Mouse (Mus musculus) left cerebral cortex, postnatal 10 days (tissue): ENCODE data around the gene Ankrd7. TPM values are rescaled to one million over a fixed set of nuclear protein-coding genes. Genes with fewer than 3 reads are reported as not detected.
"Not testable (repeated sequence)": the region's sequence is repeated elsewhere in the genome, so short reads cannot be mapped to it uniquely, and the experiment has no call there.

Experiments used
- DNase-seq, 2 experiments: peaks; one replicate each; pipeline ENCODE4 v3.0.0; 2021 to 2022; ENCODE audit warnings: low spot score in 2 of 2, mixed read lengths in 1 of 2; ENCODE audit errors: extremely low spot score in 1 of 2
- intact Hi-C: fragments of 180-260 bp; cut with DNase I; formaldehyde crosslinking; loops from one replicate; pipeline ENCODE4 v1.15.1; 2025
- total RNA-seq, 2 experiments: library from RNA; stranded (reverse); gene quantifications; 2 replicates each; pipeline ENCODE4 v1.2.3; 2021

Ankrd7 gene
- total RNA-seq: under 1 TPM in 1 of 2 experiments, not detected in 1; 0.39 TPM

GRCm38 (mm10) chr6:18866018-18866417, at the start of gene Ankrd7:
Ankrd7 (plus strand) TSS chr6:18866318.
- intact Hi-C loops: no loop called here
- no peak for DNase-seq

GRCm38 (mm10) chr6:18819343-18819742, 46.8 kb upstream of the Ankrd7 start:
- peak; percentile 42 to 62 for DNase-seq
- intact Hi-C loops: loop anchor here (5.0 kb wide), 2 partner anchors 307 to 422 kb away; partner anchors contain the start of gene Cttnbp2

- DNase-seq: no peak
- intact Hi-C loops: loop anchor here (10.0 kb wide), 1 partner anchor 735 kb away; no protein-coding TSS in a partner anchor
Measured at GRCm38 (mm10) chr6:18820246-18820645, 45.9 kb upstream of the Ankrd7 start.

- DNase-seq: no peak
- intact Hi-C loops: loop anchor here (10.0 kb wide), 1 partner anchor 738 kb away; no protein-coding TSS in a partner anchor
Measured at GRCm38 (mm10) chr6:18822812-18823211, 43.3 kb upstream of the Ankrd7 start.

DNA sequence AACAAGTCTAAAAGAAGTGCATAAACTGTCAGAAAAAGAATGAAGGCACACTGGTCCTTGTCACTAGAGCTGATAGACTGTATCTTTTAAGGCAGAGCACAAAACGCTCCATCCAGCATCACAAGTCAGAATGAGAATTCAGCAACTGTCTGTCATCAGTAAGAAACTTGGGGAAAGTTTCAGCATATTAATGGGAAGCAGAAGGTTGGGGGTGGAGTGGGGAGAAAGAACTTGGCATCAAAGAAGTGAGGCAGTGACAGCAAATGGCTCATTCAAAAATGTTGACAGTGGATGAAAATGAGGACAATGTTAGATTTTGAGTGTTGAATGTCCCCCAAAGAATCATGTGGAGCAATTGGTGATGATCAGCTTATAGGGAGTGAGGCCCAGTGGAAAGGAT, 33.2 kb upstream of the Ankrd7 start:
- DNase-seq: no peak

DNA sequence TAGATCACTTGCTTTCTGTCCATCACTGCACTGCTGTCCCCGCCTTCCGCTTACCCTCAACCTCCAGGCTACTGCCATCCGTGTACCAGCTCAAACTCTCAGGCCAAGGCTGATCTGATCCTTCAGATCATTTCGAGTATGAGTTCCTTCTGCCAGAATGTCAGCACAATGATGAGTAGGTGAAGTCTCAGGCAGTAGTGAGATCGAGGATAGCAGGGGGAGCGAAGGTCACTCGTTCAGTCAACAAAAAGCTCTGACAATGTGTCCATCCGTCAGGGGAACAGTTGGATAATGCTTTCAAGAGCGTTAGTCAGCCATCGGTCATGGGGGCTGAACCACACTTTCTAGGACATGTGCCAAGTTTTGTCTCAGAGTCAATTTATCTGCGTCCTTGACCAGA, 21.6 kb upstream of the Ankrd7 start:
- DNase-seq, intact Hi-C loops: not testable (repeated sequence)

More for the DNA sequence above, 33.2 kb upstream of the Ankrd7 start:
- intact Hi-C loops: no loop called here

GRCm38 (mm10) chr6:18845571-18845970, 20.5 kb upstream of the Ankrd7 start:
- intact Hi-C loops, DNase-seq: not testable (repeated sequence)

DNA sequence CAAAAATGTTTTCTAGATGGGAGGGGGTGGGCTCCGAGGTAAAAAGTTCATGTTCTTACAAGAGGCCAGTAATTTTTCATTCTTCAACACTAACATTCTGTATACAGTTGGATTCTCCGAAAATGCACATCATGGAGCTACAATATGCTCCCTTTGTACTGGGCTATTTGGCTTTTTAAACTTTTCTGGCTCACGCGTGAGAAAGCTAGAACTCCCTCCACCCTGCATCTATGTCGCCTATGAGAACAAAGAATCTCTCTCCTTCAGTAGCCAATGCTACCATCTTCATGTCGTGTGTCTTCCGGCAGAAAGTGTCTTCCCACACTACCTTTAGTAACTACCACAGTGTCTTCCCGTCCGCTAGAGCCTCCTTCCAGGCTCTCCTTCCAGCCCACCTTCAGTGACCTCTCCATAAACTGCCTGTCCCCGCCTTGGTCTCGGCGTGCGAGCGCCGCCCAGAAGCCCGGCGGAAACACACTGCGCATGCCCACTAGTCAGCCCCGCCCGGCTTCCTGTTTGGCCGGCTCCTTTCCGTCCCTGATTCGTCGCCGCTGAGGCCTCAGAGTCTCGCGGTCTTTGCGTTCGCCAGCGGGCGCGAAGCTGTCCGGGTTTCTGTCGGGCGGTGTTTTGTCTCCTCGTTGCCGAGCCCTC, 17.9 kb upstream of the Ankrd7 start, which contains the start of gene Lsm8:
Gene Lsm8 (plus strand): TSS at position 529 of the 651 bp plus-strand sequence.
- intact Hi-C loops: no loop called here
- peak; percentile 96 to 98 for DNase-seq

DNA sequence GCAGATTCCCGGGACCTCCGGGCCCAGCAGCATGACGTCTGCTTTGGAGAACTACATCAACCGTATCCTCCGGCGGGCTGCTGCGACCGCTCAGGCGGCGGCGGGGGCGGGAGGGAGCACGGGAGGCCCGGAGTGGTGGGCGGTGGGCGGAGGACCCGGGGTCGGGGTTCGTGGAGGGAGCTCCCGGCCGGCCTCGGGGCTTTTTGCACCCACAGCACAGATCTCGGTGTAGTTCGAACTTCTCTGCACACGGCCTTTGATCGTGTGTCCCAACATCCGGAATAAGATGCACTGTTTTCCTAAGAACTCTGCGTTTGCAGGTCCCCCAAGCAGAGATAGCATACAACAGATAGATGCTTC, 17.4 kb upstream of the Ankrd7 start:
- intact Hi-C loops: no loop called here
- no peak for DNase-seq

- no peak for DNase-seq
- intact Hi-C loops: no loop called here
Measured at GRCm38 (mm10) chr6:18855323-18855722, 10.8 kb upstream of the Ankrd7 start.

DNA sequence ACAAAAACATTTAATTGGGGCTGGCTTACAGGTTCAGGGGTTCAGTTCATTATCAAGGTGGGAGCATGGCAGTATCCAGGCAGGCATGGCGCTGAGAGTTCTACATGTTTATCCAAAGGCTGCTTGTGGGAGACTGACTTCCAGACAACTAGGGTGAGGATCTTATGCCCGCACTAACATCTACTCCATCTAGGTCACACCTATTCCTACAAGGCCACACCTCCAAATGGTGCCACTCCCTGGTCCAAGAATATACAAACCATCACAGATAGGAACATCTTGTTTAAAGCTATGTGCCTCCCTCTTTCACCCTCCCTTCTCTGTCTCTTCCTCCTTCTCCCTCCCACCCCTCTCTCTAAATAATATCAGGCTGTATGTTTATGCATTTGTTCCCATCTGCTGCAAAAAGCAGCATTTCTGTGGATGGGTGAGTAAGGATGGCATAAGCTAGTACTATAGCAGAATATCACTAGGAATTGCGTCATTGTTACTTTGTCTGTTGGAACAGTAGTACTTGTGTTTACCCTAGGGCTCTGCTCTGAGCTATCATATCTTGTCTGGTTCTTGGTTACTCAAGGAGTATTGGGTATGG, 9.5 kb upstream of the Ankrd7 start:
- no peak for DNase-seq

GRCm38 (mm10) chr6:18889030-18889429, 22.9 kb downstream of the Ankrd7 start:
- intact Hi-C loops: no loop called here
- no peak for DNase-seq

More for the DNA sequence above, 9.5 kb upstream of the Ankrd7 start:
- intact Hi-C loops: no loop called here

DNA sequence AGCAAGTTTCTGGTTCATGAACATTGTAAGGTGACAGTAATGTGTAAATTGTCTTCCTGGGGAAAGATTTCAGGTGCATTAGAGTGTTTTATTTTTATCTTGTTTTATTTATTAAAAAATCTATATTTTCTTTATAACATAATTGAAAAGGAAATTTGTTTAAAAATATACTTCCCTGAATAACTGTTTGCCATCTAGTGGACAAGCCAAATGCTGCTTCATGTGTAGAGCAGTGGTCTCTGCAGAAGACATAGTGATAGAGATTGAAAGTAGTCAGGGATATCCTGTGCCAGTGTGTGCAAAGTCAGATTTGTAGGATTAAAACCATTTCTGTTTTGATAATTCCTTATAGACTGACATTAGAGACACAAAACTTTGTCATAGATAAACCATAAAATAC, 28.0 kb downstream of the Ankrd7 start:
- DNase-seq: no peak
- intact Hi-C loops: no loop called here

GRCm38 (mm10) chr6:18907173-18907572, 41.1 kb downstream of the Ankrd7 start:
- DNase-seq: peak in 1 of 2 experiments; percentile 18
- intact Hi-C loops: no loop called here

- DNase-seq: no peak
- intact Hi-C loops: no loop called here
Measured at GRCm38 (mm10) chr6:18913179-18913578, 47.1 kb downstream of the Ankrd7 start.

DNA sequence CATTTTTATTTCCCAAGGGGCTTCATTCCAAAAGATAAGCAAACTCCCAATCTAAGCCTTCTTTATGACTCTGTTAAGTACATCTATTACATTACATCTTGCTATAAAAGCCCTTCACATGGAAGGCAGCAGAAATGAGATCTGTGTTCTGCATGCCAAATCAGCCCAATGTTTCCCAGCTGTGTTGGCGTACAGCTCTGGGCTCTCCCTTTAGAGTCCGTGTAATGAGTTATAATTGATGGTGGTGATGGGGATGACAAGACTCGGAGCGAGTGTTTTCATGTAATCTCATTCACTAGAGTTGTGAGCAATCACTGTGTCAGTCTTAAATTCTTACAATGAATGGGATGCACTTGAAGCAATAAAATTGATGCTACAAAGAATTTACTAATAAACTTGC, 49.9 kb downstream of the Ankrd7 start:
- DNase-seq: peak in 1 of 2 experiments; percentile 8
- intact Hi-C loops: no loop called here

DNA sequence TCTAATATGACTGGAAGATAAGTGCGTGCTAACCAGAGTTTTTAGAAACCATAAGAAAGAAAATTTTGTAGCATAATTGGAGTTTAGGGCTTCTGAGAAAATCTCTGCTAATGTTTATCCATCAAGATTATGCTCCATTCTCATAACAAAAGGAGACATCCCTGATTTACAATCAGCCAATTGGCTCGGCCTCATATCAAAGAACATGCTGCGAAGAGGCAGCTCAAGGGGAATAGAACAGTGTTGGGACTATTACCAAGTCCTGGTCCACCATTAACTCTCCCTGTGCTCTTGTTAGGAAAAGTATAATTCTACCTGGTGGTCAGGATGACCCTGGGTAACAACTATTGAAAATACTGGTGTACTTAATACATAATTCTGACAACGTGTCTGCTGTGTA, 50.4 kb downstream of the Ankrd7 start:
- DNase-seq: no peak
- intact Hi-C loops: no loop called here
